Comparison of ENCODE assay signal across 39 mouse cellular contexts in the genomic region with DNA sequence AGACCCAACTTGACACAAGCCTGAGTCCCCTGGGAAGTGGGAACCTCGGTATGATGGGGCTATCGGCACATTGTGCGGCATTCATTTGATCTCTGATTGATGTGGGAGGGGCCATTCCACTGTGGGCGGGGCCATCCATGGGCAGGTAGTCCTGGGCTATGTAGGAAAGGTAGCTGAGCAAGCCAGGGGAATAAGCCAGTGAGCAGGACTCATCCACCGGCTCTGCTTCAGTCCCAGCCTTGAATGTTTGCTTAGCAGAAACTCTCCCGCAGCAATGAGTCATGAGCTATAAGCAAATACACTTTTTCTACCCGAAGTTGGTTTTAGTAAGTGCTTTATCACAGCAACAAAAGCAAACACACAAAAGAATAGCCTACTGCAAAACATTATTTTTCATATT. TPM values are rescaled to one million over a fixed set of nuclear protein-coding genes. Genes with fewer than 3 reads are reported as not detected.
DNase-seq lines count a peak whose midpoint lies in the region; ATAC-seq lines count a peak whose summit lies in the region.
"Had no signal": no experiment of that assay in that cellular context is flagged by ENCODE, and none has a peak within 500 bp of the region (broad histone marks: within the 10 kb centered on the region; RNA-seq: fewer than 3 reads in every experiment).

No protein-coding gene starts in this region.

- no peak overlapping the region for H3K4me2 ChIP-seq in liver, embryonic 11.5 days
- H3K4me2 ChIP-seq: embryonic facial prominence, embryonic 15.5 days; forebrain, embryonic 12.5 days; hindbrain, embryonic 12.5 days; limb, embryonic 13.5 days; liver, embryonic 12.5 days; midbrain, embryonic 12.5 days; neural tube, embryonic 12.5 days had no signal

- no peak overlapping the region for H3K4me3 ChIP-seq in liver, embryonic 11.5 days (ENCODE audit: low read depth, low read length)
- H3K4me3 ChIP-seq: embryonic facial prominence, embryonic 10.5 days; embryonic facial prominence, embryonic 15.5 days; forebrain, embryonic 12.5 days; heart, embryonic 10.5 days; hindbrain, embryonic 12.5 days; layer of hippocampus, adult 2 months; left cerebral cortex, adult 2 months; limb, embryonic 13.5 days; liver, embryonic 12.5 days; megakaryocyte, embryonic 14.5 days; midbrain, embryonic 12.5 days; myocyte; neural tube, embryonic 12.5 days had no signal

- H3K9ac ChIP-seq in liver, embryonic 11.5 days (ENCODE audit: low read depth, low read length), result no peak overlapping the region
- H3K9ac ChIP-seq: embryonic facial prominence, embryonic 15.5 days; forebrain, embryonic 12.5 days; forebrain, postnatal 0 days; hindbrain, embryonic 12.5 days; limb, embryonic 13.5 days; liver, embryonic 12.5 days; liver, postnatal 0 days; midbrain, embryonic 12.5 days; neural tube, embryonic 12.5 days had no signal

- WGBS in liver, embryonic 11.5 days, result 74% methylated on average over 7 of the region's 7 CpGs

- H3K27ac ChIP-seq in liver, embryonic 11.5 days (ENCODE audit: low read depth, low read length), result no peak overlapping the region
- H3K27ac ChIP-seq: embryonic facial prominence, embryonic 10.5 days; embryonic facial prominence, embryonic 15.5 days; forebrain, embryonic 12.5 days; heart, embryonic 10.5 days; hindbrain, embryonic 12.5 days; hindbrain, postnatal 0 days; layer of hippocampus, adult 2 months; left cerebral cortex, adult 2 months; limb, embryonic 13.5 days; liver, embryonic 12.5 days; midbrain, embryonic 12.5 days; neural tube, embryonic 12.5 days had no signal

- H3K27me3 ChIP-seq in liver, embryonic 11.5 days (replicated peaks; ENCODE audit: control insufficient read depth, insufficient read depth, low read length), result no peaks in the 10 kb centered on the region
- H3K27me3 ChIP-seq: embryonic facial prominence, embryonic 15.5 days; forebrain, embryonic 12.5 days; hindbrain, embryonic 12.5 days; limb, embryonic 13.5 days; liver, embryonic 12.5 days; megakaryocyte, embryonic 14.5 days; midbrain, embryonic 12.5 days; neural tube, embryonic 12.5 days had no signal

- DNase-seq in lung, adult 18-20 months, result peak; percentile 10 to 21
- no peak for DNase-seq in lung, postnatal 14 days
- DNase-seq in urinary bladder, postnatal 14 days (ENCODE audit: low spot score), result peak; percentile 16
- DNase-seq in urinary bladder, postnatal 10 days (ENCODE audit: low spot score), result no peak
- DNase-seq in lung, postnatal 36 days, result peak; percentile 23
- no peak for DNase-seq in right cerebral cortex, adult 18-20 months
- no peak for DNase-seq in gastrocnemius, postnatal 25 days
- DNase-seq in liver, embryonic 11.5 days (ENCODE audit: low spot score), result no peak
- DNase-seq: adrenal gland, adult 2 months; cerebellum, adult 8-10 months; cerebellum, postnatal 25 days; forebrain, postnatal 0 days; heart, postnatal 36 days; kidney, adult 11 months; kidney, postnatal 36 days; liver, postnatal 0 days; right cerebral cortex, postnatal 4 days; thymus, adult 18-20 months; thymus, postnatal 36 days had no signal

- no peaks in the 10 kb centered on the region for H3K4me1 ChIP-seq in liver, embryonic 11.5 days (replicated peaks; ENCODE audit: control insufficient read depth, insufficient read depth, low read length)
- H3K4me1 ChIP-seq: embryonic facial prominence, embryonic 10.5 days; forebrain, embryonic 12.5 days; heart, embryonic 10.5 days; hindbrain, embryonic 12.5 days; liver, embryonic 12.5 days; megakaryocyte, embryonic 14.5 days; midbrain, embryonic 12.5 days; neural tube, embryonic 12.5 days had no signal

- ATAC-seq in liver, embryonic 11.5 days (replicated peaks; ENCODE audit: low FRiP score), result no peak
- ATAC-seq: CD4-positive, CD25-positive, alpha-beta regulatory T cell, adult 4 months; forebrain, postnatal 0 days; hindbrain, postnatal 0 days; liver, embryonic 12.5 days; liver, postnatal 0 days had no signal

- H3K36me3 ChIP-seq in liver, embryonic 11.5 days (ENCODE audit: control insufficient read depth, insufficient read depth, low read length), result no peaks in the 10 kb centered on the region
- H3K36me3 ChIP-seq: embryonic facial prominence, embryonic 10.5 days; embryonic facial prominence, embryonic 15.5 days; forebrain, embryonic 12.5 days; heart, embryonic 10.5 days; hindbrain, embryonic 12.5 days; limb, embryonic 13.5 days; liver, embryonic 12.5 days; midbrain, embryonic 12.5 days; neural tube, embryonic 12.5 days had no signal

- no peaks in the 10 kb centered on the region for H3K9me3 ChIP-seq in liver, embryonic 11.5 days (ENCODE audit: control insufficient read depth, low read length)
- H3K9me3 ChIP-seq: embryonic facial prominence, embryonic 10.5 days; embryonic facial prominence, embryonic 15.5 days; forebrain, embryonic 12.5 days; heart, embryonic 10.5 days; hindbrain, embryonic 12.5 days; limb, embryonic 13.5 days; liver, embryonic 12.5 days; midbrain, embryonic 12.5 days; neural tube, embryonic 12.5 days had no signal

RNA-seq across cellular contexts. Expression of a gene that starts 35.7 kb away (rescaled TPM):
- total RNA-seq in gastrocnemius, postnatal 25 days (2021), result not detected
- 0.18 TPM in 1 of 2 replicates, not detected in the other for polyA plus RNA-seq in liver, embryonic 11.5 days (2014; fragmentation: Nextera tagmentation; extraction: Ambion mirVana)
- total RNA-seq: gastrocnemius, adult 8-10 months; granulocyte monocyte progenitor cell, adult 5-6 weeks; heart, postnatal 36 days; midbrain, postnatal 0 days had no signal
- polyA plus RNA-seq: CD4-positive, CD25-positive, alpha-beta regulatory T cell, adult 4 months; embryonic facial prominence, embryonic 10.5 days; embryonic facial prominence, embryonic 15.5 days; forebrain, embryonic 12.5 days; heart, embryonic 10.5 days; heart, embryonic 16.5 days; kidney, embryonic 14.5 days; limb, embryonic 13.5 days; liver, postnatal 0 days; midbrain, embryonic 12.5 days; myocyte had no signal

Comparison
In these comparisons a context has a peak if more than half of its experiments do, and no peak if none do; other contexts are left out.
1. DNase-seq: peak in lung, adult 18-20 months (2 of 2), urinary bladder, postnatal 14 days (single experiment) and lung, postnatal 36 days (single experiment); none in lung, postnatal 14 days (single experiment), urinary bladder, postnatal 10 days (single experiment), right cerebral cortex, adult 18-20 months (single experiment), gastrocnemius, postnatal 25 days (single experiment) and liver, embryonic 11.5 days (single experiment).